Mouse (Mus musculus) lung, postnatal 0 days (tissue): ENCODE measurements around the gene Ddx19a. TPM values are rescaled to one million over a fixed set of nuclear protein-coding genes. Genes with fewer than 3 reads are reported as not detected.

ENCODE experiments used
- ATAC-seq: fragments of 200-750 bp; cut with Nextera tagmentation; 2 replicates; pipeline ENCODE4 v1.8.0; 2017; ENCODE audit warnings: moderate library complexity
- DNase-seq: peaks from one replicate; pipeline ENCODE4 v3.0.0-alpha.2; 2016; ENCODE audit warnings: low spot score
- H3K27ac ChIP-seq: fragments of 300-500 bp; sonication (generic); 2 replicates; pipeline ENCODE4 v1.5.1; 2014; ENCODE audit warnings: antibody characterized with exemption, mild to moderate bottlenecking, low read length, mixed read lengths
- H3K27me3 ChIP-seq: fragments of 300-500 bp; sonication (generic); replicated peaks from 2 replicates; pipeline ENCODE4 v1.6.1; 2014; ENCODE audit warnings: low read length, mixed read lengths; ENCODE audit not compliant: insufficient read depth
- H3K36me3 ChIP-seq: fragments of 300-500 bp; sonication (generic); 2 replicates; pipeline ENCODE4 v1.6.1; 2014; ENCODE audit warnings: low read length, mixed read lengths; ENCODE audit not compliant: insufficient read depth
- H3K4me1 ChIP-seq: fragments of 300-500 bp; sonication (generic); 2 replicates; pipeline ENCODE4 v1.6.1; 2014; ENCODE audit warnings: antibody characterized with exemption, low read depth, low read length, mixed read lengths; ENCODE audit not compliant: insufficient read depth
- H3K4me2 ChIP-seq: fragments of 300-500 bp; sonication (generic); replicated peaks from 2 replicates; pipeline ENCODE4 v1.6.1; 2014; ENCODE audit warnings: low read depth, mild to moderate bottlenecking, low read length, moderate library complexity, mixed read lengths
- H3K4me3 ChIP-seq: fragments of 300-500 bp; sonication (generic); 2 replicates; pipeline ENCODE4 v1.5.1; 2014; ENCODE audit warnings: low read depth, low read length
- H3K9ac ChIP-seq: fragments of 300-500 bp; sonication (generic); replicated peaks from 2 replicates; pipeline ENCODE4 v1.6.1; 2014; ENCODE audit warnings: low read depth, mild to moderate bottlenecking
- H3K9me3 ChIP-seq: fragments of 300-500 bp; sonication (generic); 2 replicates; pipeline ENCODE4 v1.6.1; 2016; ENCODE audit warnings: low read length, mixed read lengths
- CTCF ChIP-seq: IDR thresholded peaks from 2 replicates; pipeline ENCODE4 v1.5.1; 2016; ENCODE audit warnings: antibody characterized with exemption, mild to moderate bottlenecking
- EP300 ChIP-seq: IDR thresholded peaks from 2 replicates; pipeline ENCODE4 v1.6.1; 2016; ENCODE audit warnings: antibody characterized with exemption, mild to moderate bottlenecking, control low read depth
- WGBS: fragments of 180-500 bp; shearing (Covaris S2); extraction: QIAGEN DNeasy Blood & Tissue Kit; methylation state at CpG from one replicate; pipeline ENCODE4 v1.1.7; 2014; 5-methylcytosine and 5-hydroxymethylcytosine counted together
- polyA plus RNA-seq: library from polyadenylated mRNA; unstranded; fragments of >200 nt; fragmentation: Nextera tagmentation; extraction: Ambion mirVana; gene quantifications from 2 replicates; pipeline ENCODE4 v1.2.1, GENCODE M21; 2015

Gene Ddx19a
- polyA plus RNA-seq = 6.8 and 8.4 TPM in 2 replicates

- H3K4me3 ChIP-seq = peak within 1 kb of the TSS; percentile 91
- 0 out of 2 replicates have a peak, but pooled peaks cover 3% of the 10 kb centered on the region for H3K4me1 ChIP-seq
- H3K9ac ChIP-seq = peak within 1 kb of the TSS; percentile 76
- no peaks in the 10 kb centered on the region for H3K27me3 ChIP-seq
- peak; percentile 98 for ATAC-seq
- no peak for TF ChIP-seq EP300
- TF ChIP-seq CTCF = peak; percentile 52
- H3K36me3 ChIP-seq = no peaks in the 10 kb centered on the region; the same call in 1 of the 2 replicates
- no peaks in the 10 kb centered on the region for H3K9me3 ChIP-seq
- peak within 1 kb of the TSS; percentile 88 for H3K27ac ChIP-seq
- WGBS = 4% methylated on average over 58 of the region's 58 CpGs
- H3K4me2 ChIP-seq = peak within 1 kb of the TSS; percentile 57
- DNase-seq = peak; percentile 97
Measured at GRCm38 (mm10) chr8:110997547-110998531, at the start of gene Ddx19a. Ddx19a (minus strand) TSS chr8:110997800.

GRCm38 (mm10) chr8:111044003-111044734 is 46.6 kb upstream of the Ddx19a start:
- WGBS = 46% methylated on average over 2 of the region's 2 CpGs
- no peak for DNase-seq
- H3K4me1 ChIP-seq = no peaks in the 10 kb centered on the region
- TF ChIP-seq EP300 = no peak
- peak; percentile 43 for TF ChIP-seq CTCF
- no peak overlapping the region for H3K4me3 ChIP-seq
- no peaks in the 10 kb centered on the region for H3K9me3 ChIP-seq
- no peak for ATAC-seq
- H3K36me3 ChIP-seq = peaks cover 38% of the 10 kb centered on the region
- H3K9ac ChIP-seq = no peak overlapping the region
- H3K27me3 ChIP-seq = no peaks in the 10 kb centered on the region
- H3K27ac ChIP-seq = no peak overlapping the region
- H3K4me2 ChIP-seq = no peak overlapping the region

GRCm38 (mm10) chr8:111042546-111042945 is 44.9 kb upstream of the Ddx19a start:
- no peak overlapping the region for H3K9ac ChIP-seq
- H3K4me1 ChIP-seq = no peaks in the 10 kb centered on the region
- no peak overlapping the region for H3K27ac ChIP-seq
- DNase-seq = no peak
- 95% methylated on average over 19 of the region's 19 CpGs for WGBS
- H3K36me3 ChIP-seq = peaks cover 38% of the 10 kb centered on the region
- H3K27me3 ChIP-seq = no peaks in the 10 kb centered on the region
- no peak overlapping the region for H3K4me2 ChIP-seq
- no peak for ATAC-seq
- no peaks in the 10 kb centered on the region for H3K9me3 ChIP-seq
- TF ChIP-seq CTCF (no peak), EP300 (no peak)
- no peak overlapping the region for H3K4me3 ChIP-seq

- no peak overlapping the region for H3K9ac ChIP-seq
- 92% methylated on average over 15 of the region's 15 CpGs for WGBS
- H3K4me2 ChIP-seq = no peak overlapping the region
- no peak for DNase-seq
- H3K4me1 ChIP-seq = no peaks in the 10 kb centered on the region
- ATAC-seq = no peak
- no peak overlapping the region for H3K27ac ChIP-seq
- TF ChIP-seq CTCF = no peak
- no peak for TF ChIP-seq EP300
- no peaks in the 10 kb centered on the region for H3K9me3 ChIP-seq
- H3K36me3 ChIP-seq = peaks cover 14% of the 10 kb centered on the region; the same call in 1 of the 2 replicates
- H3K27me3 ChIP-seq = no peaks in the 10 kb centered on the region
- no peak overlapping the region for H3K4me3 ChIP-seq
Measured at GRCm38 (mm10) chr8:111036591-111036990, 39.0 kb upstream of the Ddx19a start.

- DNase-seq (no peak), ATAC-seq (peak; percentile 2; the same call in 1 of the 2 replicates)
- H3K9me3 ChIP-seq = no peaks in the 10 kb centered on the region
- WGBS = 13% methylated on average over 12 of the region's 12 CpGs
- H3K36me3 ChIP-seq = peaks cover 12% of the 10 kb centered on the region; the same call in 1 of the 2 replicates
- no peaks in the 10 kb centered on the region for H3K27me3 ChIP-seq
- H3K27ac ChIP-seq = peak overlapping the region; percentile 85
- no peaks in the 10 kb centered on the region for H3K4me1 ChIP-seq
- TF ChIP-seq EP300 (no peak), CTCF (no peak)
- peak overlapping the region; percentile 66 for H3K9ac ChIP-seq
- peak overlapping the region; percentile 77 for H3K4me3 ChIP-seq
- peak overlapping the region; percentile 65 for H3K4me2 ChIP-seq
Measured at GRCm38 (mm10) chr8:111034276-111034675, 36.7 kb upstream of the Ddx19a start.
